Mouse (Mus musculus) spleen, adult 2 months (tissue): ENCODE measurements at regions not wholly inside any gene's neighbourhood (a gene's known extent, or its start where the extent isn't known, plus 50 kb on each side); places are given as distances from the start of the nearest gene placed in this dataset.
A peak's percentile ranks its signal among the peaks of the same experiment; 100 is the strongest.

Experiments used
- DNase-seq, 2 experiments: peaks; one replicate each; pipeline versions ENCODE4 v3.0.0 to v3.0.0-alpha.2; 2012 to 2021; ENCODE audit warnings: low spot score in 2 of 2, low read depth in 1 of 2
- H3K27ac ChIP-seq: fragments of 200-500 bp; 2 replicates; pipeline ENCODE4 v1.5.1; 2012; ENCODE audit warnings: low read length, inconsistent platforms; ENCODE audit not compliant: insufficient read depth
- H3K27me3 ChIP-seq: fragments of 200-500 bp; 2 replicates; pipeline ENCODE4 v1.6.1; 2012; ENCODE audit warnings: mild to moderate bottlenecking, moderate library complexity, low read length, inconsistent platforms; ENCODE audit not compliant: control insufficient read depth, insufficient read depth
- H3K36me3 ChIP-seq: fragments of 200-500 bp; 2 replicates; pipeline ENCODE4 v1.6.1; 2012; ENCODE audit warnings: mild to moderate bottlenecking, low read length, inconsistent platforms; ENCODE audit not compliant: control insufficient read depth, insufficient read depth
- H3K4me1 ChIP-seq: fragments of 200-500 bp; 2 replicates; pipeline ENCODE4 v1.6.1; 2011; ENCODE audit warnings: inconsistent platforms; ENCODE audit not compliant: control insufficient read depth, insufficient read depth, insufficient read length
- H3K4me3 ChIP-seq: fragments of 200-500 bp; 2 replicates; pipeline ENCODE4 v1.5.1; 2011; ENCODE audit warnings: mild to moderate bottlenecking, inconsistent platforms; ENCODE audit not compliant: insufficient read depth, insufficient read length; ENCODE audit errors: extremely low read depth
- CTCF ChIP-seq: fragments of 200-500 bp; IDR thresholded peaks from 2 replicates; pipeline ENCODE4 v1.5.1; 2011; ENCODE audit warnings: mild to moderate bottlenecking, inconsistent platforms; ENCODE audit not compliant: insufficient read depth, insufficient read length, insufficient replicate concordance; ENCODE audit errors: extremely low read depth
- POLR2A ChIP-seq: fragments of 200-500 bp; IDR thresholded peaks from 2 replicates; pipeline ENCODE4 v1.6.1; 2011; ENCODE audit warnings: low read depth, low read length, inconsistent platforms
- WGBS: fragments of 180-500 bp; shearing (Covaris S2); methylation state at CpG from one replicate; pipeline ENCODE4 v1.1.7; 2018; 5-methylcytosine and 5-hydroxymethylcytosine counted together

GRCm38 (mm10) chr11:25505500-25505899 is 705.1 kb downstream of the 5730522E02Rik start:
- WGBS: 46% methylated on average over 3 of the region's 3 CpGs
- no peak for DNase-seq
- Histone ChIP-seq H3K27ac (no peak overlapping the region), H3K27me3 (no peaks in the 10 kb centered on the region), H3K4me1 (no peaks in the 10 kb centered on the region), H3K36me3 (no peaks in the 10 kb centered on the region), H3K4me3 (no peak overlapping the region)
- TF ChIP-seq POLR2A: no peak
- no peak for TF ChIP-seq CTCF

DNA sequence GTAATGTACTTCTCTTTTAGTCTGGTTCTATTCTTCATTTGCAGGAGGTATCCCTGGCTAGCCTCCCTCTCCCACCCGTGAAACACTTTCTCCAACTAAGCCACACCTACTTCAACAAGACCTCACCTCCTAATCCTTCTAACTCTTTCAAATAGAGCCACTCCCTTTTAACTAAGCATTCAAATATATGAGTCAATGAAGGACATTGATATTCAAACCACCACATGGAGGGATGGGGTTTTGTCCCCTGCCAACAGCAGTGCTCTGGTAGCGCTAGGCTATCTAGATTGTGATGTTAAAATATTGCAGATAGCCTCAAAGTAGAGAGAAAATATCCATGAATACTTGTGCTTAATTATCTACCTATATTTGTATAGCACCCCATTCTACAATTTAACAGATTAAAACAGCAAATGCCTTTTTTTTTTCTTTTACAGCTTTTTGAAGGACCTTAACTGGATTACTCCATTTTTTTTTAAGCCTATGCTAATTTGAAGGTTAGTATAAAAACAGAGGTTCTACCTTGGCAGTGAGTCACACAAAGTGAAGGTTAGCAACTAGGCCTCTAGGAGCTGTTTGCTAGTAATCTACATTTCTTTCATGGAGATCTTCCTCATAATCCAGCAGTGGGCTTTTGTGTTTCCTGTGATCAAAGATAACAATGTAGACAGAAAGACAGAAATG is 736.7 kb downstream of the 5730522E02Rik start:
- no peak overlapping the region for H3K4me3 ChIP-seq
- 69% methylated on average over 2 of the region's 2 CpGs for WGBS

GRCm38 (mm10) chr11:25469819-25470218 is 740.7 kb downstream of the 5730522E02Rik start:
- DNase-seq: no peak
- Histone ChIP-seq H3K27me3 (no peaks in the 10 kb centered on the region), H3K27ac (no peak overlapping the region), H3K4me1 (no peaks in the 10 kb centered on the region), H3K4me3 (no peak overlapping the region), H3K36me3 (no peaks in the 10 kb centered on the region)
- no peak for TF ChIP-seq CTCF
- WGBS: 86% methylated on average over 6 of the region's 6 CpGs

More for the DNA sequence above, 736.7 kb downstream of the 5730522E02Rik start:
- H3K36me3 ChIP-seq: no peaks in the 10 kb centered on the region
- no peaks in the 10 kb centered on the region for H3K27me3 ChIP-seq
- no peak overlapping the region for H3K27ac ChIP-seq
- DNase-seq: no peak
- H3K4me1 ChIP-seq: no peaks in the 10 kb centered on the region
- TF ChIP-seq CTCF (no peak), POLR2A (no peak)

DNA sequence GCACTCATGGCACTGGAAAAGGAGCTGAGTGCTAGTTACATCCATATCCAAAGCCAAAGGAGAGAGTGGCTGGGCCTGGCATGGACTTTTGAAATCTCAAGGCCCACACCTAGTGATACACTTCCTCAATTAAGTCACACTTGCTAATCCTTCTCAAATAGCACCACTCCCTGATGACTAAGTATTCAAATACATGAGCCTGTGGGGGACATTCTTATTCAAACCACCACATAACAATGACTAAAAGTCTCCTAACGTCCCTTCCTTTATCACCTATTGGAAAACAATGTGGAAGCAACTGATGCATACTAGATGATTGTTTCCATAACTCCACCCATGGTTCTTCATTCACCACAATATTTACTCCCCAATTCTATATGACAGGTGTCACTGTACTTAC is 773.4 kb downstream of the 5730522E02Rik start:
- DNase-seq: no peak
- Histone ChIP-seq H3K27me3 (no peaks in the 10 kb centered on the region), H3K4me3 (no peak overlapping the region), H3K4me1 (no peaks in the 10 kb centered on the region), H3K27ac (no peak overlapping the region), H3K36me3 (no peaks in the 10 kb centered on the region)
- WGBS: 78% methylated on average over 1 of the region's 1 CpGs
- TF ChIP-seq CTCF (no peak), POLR2A (no peak)

GRCm38 (mm10) chr11:25435645-25436044 is 774.9 kb downstream of the 5730522E02Rik start:
- Histone ChIP-seq H3K27me3 (no peaks in the 10 kb centered on the region), H3K4me1 (no peaks in the 10 kb centered on the region)
- no peak for TF ChIP-seq POLR2A

DNA sequence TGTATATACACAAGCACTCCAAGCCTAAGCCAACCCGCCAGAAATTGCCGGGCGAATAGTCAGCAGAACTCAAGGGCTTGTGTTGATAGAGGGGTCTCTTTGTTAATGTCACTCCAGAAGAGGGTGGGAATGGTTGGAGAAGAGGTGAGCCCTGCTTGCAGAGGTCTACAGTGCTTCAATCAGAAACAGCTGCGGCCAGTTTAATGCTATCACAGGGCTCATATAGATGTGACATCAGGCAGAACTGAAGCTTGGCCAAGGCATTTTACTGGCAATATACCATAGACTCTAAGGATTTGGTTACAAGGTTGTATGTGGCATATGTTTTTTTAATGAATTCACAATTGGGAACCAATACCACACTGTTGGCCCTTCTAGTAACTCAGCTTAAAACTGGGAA is 787.4 kb downstream of the 5730522E02Rik start:
- WGBS: 94% methylated on average over 4 of the region's 4 CpGs
- no peak for DNase-seq
- TF ChIP-seq CTCF: no peak
- TF ChIP-seq POLR2A: no peak
- Histone ChIP-seq H3K27ac (no peak overlapping the region), H3K4me3 (no peak overlapping the region), H3K4me1 (no peaks in the 10 kb centered on the region), H3K36me3 (no peaks in the 10 kb centered on the region), H3K27me3 (no peaks in the 10 kb centered on the region)

More at GRCm38 (mm10) chr11:25435645-25436044, 774.9 kb downstream of the 5730522E02Rik start:
- 42% methylated on average over 1 of the region's 1 CpGs for WGBS
- Histone ChIP-seq H3K27ac (no peak overlapping the region), H3K4me3 (no peak overlapping the region), H3K36me3 (no peaks in the 10 kb centered on the region)
- peak in 1 of 2 experiments; percentile 5 for DNase-seq

- TF ChIP-seq CTCF: no peak
- no peak for TF ChIP-seq POLR2A
- no peak for DNase-seq
- Histone ChIP-seq H3K27ac (no peak overlapping the region), H3K4me1 (no peaks in the 10 kb centered on the region), H3K27me3 (no peaks in the 10 kb centered on the region), H3K4me3 (no peak overlapping the region), H3K36me3 (no peaks in the 10 kb centered on the region)
These were observed 789.1 kb downstream of the 5730522E02Rik start for GRCm38 (mm10) chr11:25421486-25421885.
